Mouse (Mus musculus) CH12.LX (cell line): ENCODE results near the gene Ubr4. TPM values are rescaled to one million over a fixed set of nuclear protein-coding genes. Genes with fewer than 3 reads are reported as not detected.

Experiments used
- DNase-seq: peaks from one replicate; pipeline ENCODE4 v3.0.0-alpha.2; 2013; ENCODE audit errors: extremely low read depth
- H3K27ac ChIP-seq: 2 replicates; pipeline ENCODE4 v1.5.1; 2012; ENCODE audit warnings: low read depth, mild to moderate bottlenecking, control low read depth, moderate library complexity; ENCODE audit not compliant: insufficient read depth
- H3K27me3 ChIP-seq: replicated peaks from 2 replicates; pipeline ENCODE3; 2012; ENCODE audit warnings: inconsistent platforms
- H3K36me3 ChIP-seq, 2 experiments: replicated peaks in 1 of 2; 2 replicates each; pipeline versions ENCODE3 to v1.6.1; 2012; ENCODE audit warnings: inconsistent platforms in 1 of 2, low read length in 1 of 2, mild to moderate bottlenecking in 1 of 2, mixed read lengths in 1 of 2, moderate library complexity in 1 of 2; ENCODE audit not compliant: control insufficient read depth in 1 of 2, insufficient read depth in 1 of 2
- H3K4me1 ChIP-seq, 2 experiments: 2 replicates each; pipeline ENCODE4 v1.6.1; 2012; ENCODE audit warnings: inconsistent platforms in 1 of 2, moderate library complexity in 1 of 2; ENCODE audit not compliant: insufficient read depth in 2 of 2, control insufficient read depth in 1 of 2
- H3K4me2 ChIP-seq: 2 replicates; pipeline ENCODE4 v1.6.1; 2012; ENCODE audit warnings: low read depth, mild to moderate bottlenecking, control low read depth; ENCODE audit not compliant: poor library complexity, insufficient read depth, severe bottlenecking
- H3K4me3 ChIP-seq, 3 experiments: fragments of 150-350 bp in 1 of 3; sonication (generic) in 1 of 3; replicated peaks in 1 of 3; 2 replicates each; pipeline versions ENCODE3 to v1.5.1; 2011 to 2012; ENCODE audit warnings: low read depth in 2 of 3, low read length in 2 of 3, mild to moderate bottlenecking in 2 of 3, moderate library complexity in 2 of 3, control low read depth in 1 of 3, improper control_type of control experiment in 1 of 3, inconsistent platforms in 1 of 3, mixed read lengths in 1 of 3; ENCODE audit not compliant: poor library complexity in 1 of 3
- H3K79me2 ChIP-seq: replicated peaks from 2 replicates; pipeline ENCODE4 v1.6.1; 2012; ENCODE audit warnings: mild to moderate bottlenecking, moderate library complexity; ENCODE audit not compliant: control insufficient read depth, poor library complexity, insufficient read depth, severe bottlenecking; ENCODE audit errors: extremely low read depth
- H3K9ac ChIP-seq: 2 replicates; pipeline ENCODE4 v1.6.1; 2012; ENCODE audit warnings: low read depth, mild to moderate bottlenecking, control low read depth, moderate library complexity; ENCODE audit not compliant: insufficient read depth
- H3K9me3 ChIP-seq: replicated peaks from 2 replicates; pipeline ENCODE3; 2012; ENCODE audit warnings: low read length, inconsistent platforms, mixed read lengths
- CHD1 ChIP-seq: IDR thresholded peaks from 2 replicates; pipeline ENCODE4 v1.6.1; 2012; ENCODE audit warnings: low read depth, low read length, improper control_type of control experiment, inconsistent platforms
- E2F4 ChIP-seq: IDR thresholded peaks from 2 replicates; pipeline ENCODE4 v1.6.1; 2011; ENCODE audit warnings: low read depth, low read length, improper control_type of control experiment; ENCODE audit not compliant: insufficient replicate concordance
- EP300 ChIP-seq: IDR thresholded peaks from 2 replicates; pipeline ENCODE4 v1.6.1; 2011; ENCODE audit warnings: low read length, improper control_type of control experiment
- ETS1 ChIP-seq: conservative IDR thresholded peaks from 2 replicates; pipeline ENCODE4 v1.6.1; 2012; ENCODE audit warnings: low read depth, mild to moderate bottlenecking, inconsistent platforms, low read length, improper control_type of control experiment, moderate library complexity
- HCFC1 ChIP-seq: IDR thresholded peaks from 2 replicates; pipeline ENCODE4 v1.6.1; 2012; ENCODE audit warnings: low read depth, mild to moderate bottlenecking, inconsistent platforms, low read length, improper control_type of control experiment
- IRF4 ChIP-seq: IDR thresholded peaks from 2 replicates; pipeline ENCODE4 v1.6.1; 2014; ENCODE audit warnings: low read depth, mild to moderate bottlenecking, inconsistent platforms, low read length, improper control_type of control experiment
- JUN ChIP-seq: IDR thresholded peaks from 2 replicates; pipeline ENCODE4 v1.6.1; 2011; ENCODE audit warnings: low read depth, mild to moderate bottlenecking, low read length, improper control_type of control experiment, moderate library complexity; ENCODE audit not compliant: insufficient read depth
- JUND ChIP-seq: conservative IDR thresholded peaks from 2 replicates; pipeline ENCODE4 v1.6.1; 2011; ENCODE audit warnings: low read depth, low read length, improper control_type of control experiment
- MAX ChIP-seq: IDR thresholded peaks from 2 replicates; pipeline ENCODE4 v1.6.1; 2011; ENCODE audit warnings: low read length, improper control_type of control experiment
- MEF2A ChIP-seq: IDR thresholded peaks from 2 replicates; pipeline ENCODE4 v1.6.1; 2014; ENCODE audit warnings: low read depth, mild to moderate bottlenecking, inconsistent platforms, low read length, improper control_type of control experiment, borderline replicate concordance
- MYC ChIP-seq: IDR thresholded peaks from 2 replicates; pipeline ENCODE4 v1.6.1; 2011; ENCODE audit warnings: low read depth, mild to moderate bottlenecking, improper control_type of control experiment, low read length
- NELFE ChIP-seq: IDR thresholded peaks from 2 replicates; pipeline ENCODE4 v1.6.1; 2011; ENCODE audit warnings: low read depth, low read length, improper control_type of control experiment
- NRF1 ChIP-seq: IDR thresholded peaks from 2 replicates; pipeline ENCODE4 v1.6.1; 2014; ENCODE audit warnings: low read depth, mild to moderate bottlenecking, inconsistent platforms, low read length, improper control_type of control experiment, moderate library complexity
- POLR2A ChIP-seq: IDR thresholded peaks from 2 replicates; pipeline ENCODE4 v1.6.1; 2011; ENCODE audit warnings: low read depth, mild to moderate bottlenecking, improper control_type of control experiment, low read length
- RCOR1 ChIP-seq: conservative IDR thresholded peaks from 2 replicates; pipeline ENCODE4 v1.6.1; 2012; ENCODE audit warnings: low read depth, mild to moderate bottlenecking, inconsistent platforms, low read length, improper control_type of control experiment
- TBP ChIP-seq: conservative IDR thresholded peaks from 2 replicates; pipeline ENCODE4 v1.6.1; 2011; ENCODE audit warnings: low read depth, low read length, improper control_type of control experiment
- USF1 ChIP-seq: IDR thresholded peaks from 2 replicates; pipeline ENCODE4 v1.6.1; 2014; ENCODE audit warnings: low read depth, mild to moderate bottlenecking, inconsistent platforms, low read length, improper control_type of control experiment
- USF2 ChIP-seq: conservative IDR thresholded peaks from 2 replicates; pipeline ENCODE4 v1.6.1; 2011; ENCODE audit warnings: low read depth, low read length, improper control_type of control experiment
- ZC3H11A ChIP-seq: IDR thresholded peaks from 2 replicates; pipeline ENCODE4 v1.6.1; 2012; ENCODE audit warnings: low read depth, mild to moderate bottlenecking, inconsistent platforms, low read length, improper control_type of control experiment
- ZKSCAN1 ChIP-seq: IDR thresholded peaks from 2 replicates; pipeline ENCODE4 v1.6.1; 2012; ENCODE audit warnings: low read depth, inconsistent platforms, low read length, improper control_type of control experiment, borderline replicate concordance
- ZMIZ1 ChIP-seq: IDR thresholded peaks from 2 replicates; pipeline ENCODE4 v1.6.1; 2012; ENCODE audit warnings: low read depth, mild to moderate bottlenecking, inconsistent platforms, low read length, improper control_type of control experiment
- ZNF384 ChIP-seq: IDR thresholded peaks from 2 replicates; pipeline ENCODE4 v1.6.1; 2012; ENCODE audit warnings: low read depth, low read length, improper control_type of control experiment, inconsistent platforms
- dilution Hi-C: fragments of 300-500 bp; cut with MboI; formaldehyde crosslinking; loops from 2 replicates; pipeline ENCODE4 v1.14.3; 2020; ENCODE audit warnings: low sequenced_read_pairs; ENCODE audit not compliant: extremely low pct_unique_long_range_greater_than_20kb, extremely low pct_ligation_motif_present
- in situ Hi-C: fragments of 300-500 bp; cut with MboI; formaldehyde crosslinking; loops from 3 replicates; pipeline ENCODE4 v1.14.3; 2019; ENCODE audit warnings: low sequenced_read_pairs, low pct_ligation_motif_present, low pct_unique_long_range_greater_than_20kb, mixed read lengths
- polyA plus RNA-seq: library from polyadenylated mRNA; unstranded; fragments of >175 nt; gene quantifications from 2 replicates; pipeline ENCODE4 v1.2.1, GENCODE M21; 2012; ENCODE audit warnings: low read depth; ENCODE audit not compliant: insufficient read length
- total RNA-seq, 2 experiments: library from RNA; depleted of rRNA; stranded (reverse); fragments of 300-350 nt in 1 of 2; fragments of >200 nt in 1 of 2; gene quantifications; 2 replicates each; pipeline ENCODE4 v1.2.3; 2012 to 2014

Gene Ubr4
- total and polyA plus RNA-seq, 3 experiments = 43.0 to 102 (median 90.8) TPM

DNA sequence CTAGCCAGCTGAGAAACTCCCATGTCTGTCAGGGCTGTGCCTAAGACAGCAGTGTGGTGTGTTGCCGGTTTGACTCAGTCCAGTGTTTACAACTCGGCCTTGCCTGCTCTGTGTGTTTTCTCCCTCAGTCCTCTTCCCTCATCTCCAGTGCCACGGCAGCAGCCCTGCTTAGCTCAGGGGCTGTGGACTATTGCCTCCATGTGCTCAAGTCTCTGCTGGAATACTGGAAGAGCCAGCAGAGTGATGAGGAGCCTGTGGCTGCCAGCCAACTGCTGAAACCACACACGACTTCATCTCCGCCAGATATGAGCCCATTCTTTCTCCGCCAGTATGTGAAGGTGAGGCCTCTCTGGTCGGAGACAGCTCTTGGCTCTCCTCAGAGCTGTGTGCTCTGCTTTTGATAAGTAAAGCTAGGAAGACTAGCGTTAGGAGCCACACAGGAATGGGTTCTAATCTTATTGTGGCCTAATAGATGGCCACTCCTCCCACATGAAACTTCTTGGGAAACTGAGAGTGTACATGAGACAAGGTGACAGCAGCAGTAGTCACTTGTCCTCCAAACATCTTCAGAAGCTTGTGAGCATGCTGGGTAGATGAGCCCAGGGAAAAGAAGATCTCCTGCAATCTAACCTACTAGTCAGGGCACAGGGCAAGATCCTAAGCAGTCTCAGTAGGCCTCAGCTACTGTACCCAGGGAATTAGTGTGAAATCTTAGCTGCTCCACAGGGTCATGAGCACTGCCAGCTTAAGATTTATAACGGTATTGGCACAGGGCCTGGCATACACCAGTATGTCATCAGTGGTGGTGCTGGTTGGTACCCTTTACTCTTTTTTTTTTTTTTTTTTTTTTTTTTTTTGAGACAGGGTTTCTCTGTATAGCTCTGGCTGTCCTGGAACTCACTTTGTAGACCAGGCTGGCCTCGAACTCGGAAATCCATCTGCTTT, 94.6 kb downstream of the Ubr4 start:
- in situ Hi-C loops (no loop called here), dilution Hi-C loops (no loop called here)
- Histone ChIP-seq H3K4me3 (no peak overlapping the region), H3K27me3 (no peaks in the 10 kb centered on the region), H3K4me2 (no peak overlapping the region), H3K79me2 (no peaks in the 10 kb centered on the region), H3K9me3 (no peaks in the 10 kb centered on the region), H3K4me1 (peaks cover 0 to 11% of the 10 kb centered on the region in 2 experiments; a peak in 2 of 4 replicates), H3K27ac (no peak overlapping the region), H3K9ac (no peak overlapping the region), H3K36me3 (peaks cover 86 to 97% of the 10 kb centered on the region in 2 experiments)
- no peak for DNase-seq
- TF ChIP-seq ZNF384 = no peak
- no peak for TF ChIP-seq MAX
- no peak for TF ChIP-seq E2F4
- TF ChIP-seq MYC = no peak
- no peak for TF ChIP-seq NELFE
- no peak for TF ChIP-seq TBP

- Histone ChIP-seq H3K36me3 (peaks cover 93 to 99% of the 10 kb centered on the region in 2 experiments), H3K9ac (no peak overlapping the region), H3K4me3 (no peak overlapping the region), H3K4me2 (no peak overlapping the region), H3K4me1 (peaks cover 0 to 11% of the 10 kb centered on the region in 2 experiments; a peak in 2 of 4 replicates), H3K79me2 (no peaks in the 10 kb centered on the region), H3K27me3 (no peaks in the 10 kb centered on the region), H3K9me3 (no peaks in the 10 kb centered on the region), H3K27ac (no peak overlapping the region)
- no peak for DNase-seq
- TF ChIP-seq USF1 (no peak), ZNF384 (no peak)
- in situ Hi-C loops (loop anchor here (5.0 kb wide), 1 partner anchor 41 kb away; no protein-coding TSS in a partner anchor), dilution Hi-C loops (no loop called here)
Measured at GRCm38 (mm10) chr4:139452944-139453700, 100.7 kb downstream of the Ubr4 start.

DNA sequence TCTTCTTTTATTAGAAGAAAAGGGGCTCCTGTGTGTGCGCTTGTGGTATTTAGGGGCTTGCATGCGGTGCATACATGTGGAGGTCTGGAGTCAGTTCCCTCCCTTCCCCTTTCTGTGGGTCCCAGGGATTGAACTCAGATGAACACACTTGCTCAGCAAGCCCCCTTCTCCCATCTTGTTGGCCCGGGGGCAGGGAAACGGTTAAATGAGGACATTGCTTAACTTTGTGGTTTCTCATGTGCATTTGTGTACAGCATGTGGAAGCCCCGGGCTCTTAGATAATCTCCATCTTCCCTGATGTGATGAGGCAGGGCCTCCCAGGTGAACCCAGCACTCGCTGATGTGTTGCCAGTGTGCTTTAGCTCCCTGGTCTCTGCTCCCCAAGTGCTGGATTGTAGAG, 101.9 kb downstream of the Ubr4 start:
- Histone ChIP-seq H3K4me3 (no peak overlapping the region), H3K27me3 (no peaks in the 10 kb centered on the region), H3K79me2 (no peaks in the 10 kb centered on the region), H3K9me3 (no peaks in the 10 kb centered on the region), H3K36me3 (peaks cover 95 to 99% of the 10 kb centered on the region in 2 experiments), H3K4me2 (no peak overlapping the region), H3K4me1 (peaks cover 0 to 11% of the 10 kb centered on the region in 2 experiments; a peak in 2 of 4 replicates), H3K9ac (no peak overlapping the region)
- TF ChIP-seq ZC3H11A = no peak
- TF ChIP-seq EP300 = no peak
- no peak for TF ChIP-seq RCOR1
- no peak for TF ChIP-seq IRF4
- TF ChIP-seq HCFC1 = no peak
- no peak for TF ChIP-seq JUN
- TF ChIP-seq ETS1 = no peak
- TF ChIP-seq E2F4 = no peak
- no peak for TF ChIP-seq ZMIZ1
- TF ChIP-seq NELFE = no peak
- TF ChIP-seq JUND = no peak
- no peak for TF ChIP-seq POLR2A
- no peak for TF ChIP-seq ZKSCAN1
- no peak for TF ChIP-seq CHD1
- TF ChIP-seq USF2 = no peak
- TF ChIP-seq NRF1 = no peak
- TF ChIP-seq USF1 = no peak
- no peak for TF ChIP-seq MAX
- TF ChIP-seq MEF2A = no peak
- TF ChIP-seq, all 38 proteins: peak for 0
- in situ Hi-C loops (loop anchor here (5.0 kb wide), 1 partner anchor 42 kb away; no protein-coding TSS in a partner anchor), dilution Hi-C loops (no loop called here)
- no peak for DNase-seq
- H3K27ac ChIP-seq = no peak overlapping the region
